Mouse (Mus musculus): ENCODE results near the gene Focad. TPM values are rescaled to one million over a fixed set of nuclear protein-coding genes. Genes with fewer than 3 reads are reported as not detected.

Focad gene
- polyA plus RNA-seq (2012; rRNA removed), result 11.5 and 13.3 TPM in 2 replicates

DNA sequence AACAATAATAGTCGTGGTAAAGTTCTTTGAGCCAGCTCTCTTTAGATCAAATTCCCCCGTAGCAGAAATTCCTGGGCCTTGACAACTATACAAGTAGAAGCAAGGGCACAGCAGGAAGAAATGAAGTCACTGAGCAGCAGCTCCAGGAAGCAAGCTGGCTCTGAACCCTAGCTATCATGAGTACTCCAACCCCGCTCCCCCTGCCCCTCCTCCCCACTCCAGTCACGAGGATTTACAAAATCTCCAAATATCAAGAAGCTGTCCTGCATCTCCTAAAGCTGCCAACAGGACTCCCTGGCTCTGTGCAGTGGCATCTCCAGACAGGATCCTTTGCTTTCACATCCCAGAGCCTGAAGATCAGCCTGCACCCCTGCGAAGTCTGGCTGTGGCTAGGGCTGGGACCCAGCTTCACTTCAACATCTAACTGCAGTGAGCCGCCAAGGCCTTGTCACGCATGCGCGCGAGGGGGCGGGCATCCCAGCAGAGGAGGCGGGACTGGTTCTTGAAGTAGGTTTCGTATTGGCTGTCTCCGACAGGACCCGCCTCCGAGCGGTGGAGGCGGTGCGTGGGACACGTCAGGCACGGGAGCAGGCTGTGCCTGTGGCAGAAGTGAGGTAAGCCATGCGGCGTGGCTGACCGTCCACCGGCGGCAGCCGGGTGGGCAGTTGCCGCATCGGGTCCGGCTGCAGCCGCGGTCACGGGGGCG, at the start of gene Focad:
Focad (plus strand) TSS at position 568 of the 706 bp plus-strand sequence.

DNA sequence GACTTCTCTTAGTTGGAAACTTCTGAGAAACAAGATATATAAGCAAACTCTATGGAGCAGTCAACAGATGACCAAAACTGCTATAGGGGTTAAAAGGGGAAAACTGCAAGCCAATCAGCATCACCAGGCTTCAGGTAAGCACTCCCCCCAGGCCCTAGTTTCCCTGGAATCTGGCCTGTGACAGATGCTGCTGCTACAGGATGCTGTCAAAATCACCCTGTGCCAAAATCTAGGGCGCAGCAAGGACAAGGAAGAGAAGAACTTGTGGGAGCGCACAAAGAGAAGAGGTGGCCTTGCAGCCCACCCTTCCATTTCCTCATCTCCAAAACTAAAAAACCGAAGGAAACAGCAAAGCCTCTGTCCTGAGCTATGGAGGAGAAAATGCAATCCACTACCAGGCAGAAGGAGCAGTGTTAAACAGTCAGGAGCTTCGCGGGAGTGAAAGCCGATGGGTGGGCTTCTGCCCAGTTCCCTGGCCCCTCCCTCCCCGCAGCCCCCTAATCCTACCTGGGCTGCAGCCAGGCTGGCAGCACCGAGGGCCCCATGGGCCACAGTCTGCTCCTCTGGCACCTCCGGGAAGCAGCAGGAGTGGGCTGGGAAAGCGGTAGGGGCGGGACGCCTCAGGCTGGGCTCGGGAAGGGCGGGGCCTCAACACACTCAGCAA, 344.0 kb downstream of the Focad start, which contains the start of gene Hacd4:
Hacd4 (minus strand) TSS at position 603 of the 664 bp plus-strand sequence.

Other genes with a start within 250 kb of the Focad start
- 46.9 and 65.2 TPM in 2 replicates for gene Mllt3, start 61.3 kb upstream of the Focad start, polyA plus RNA-seq (2012; rRNA removed)

Measured in central nervous system, embryonic 11.5 days (tissue).